Mouse (Mus musculus): Measurements from ENCODE around the gene Fam20c. TPM values are rescaled to one million over a fixed set of nuclear protein-coding genes. Genes with fewer than 3 reads are reported as not detected.

The Fam20c gene
- 10 to 100 TPM; 13.6 to 31.5 TPM for total RNA-seq (2021)
- long read RNA-seq, experiment 1, transcript Fam20c-201 (10 exons, 3,582 nt), result major isoform, 42 of 46 reads
- long read RNA-seq, experiment 1, partial matches to known transcripts, result 1 of 46 reads
- long read RNA-seq, experiment 1, other reads (novel, unspliced or antisense), result 3 of 46 reads
- long read RNA-seq, experiment 2, transcript Fam20c-201 (10 exons, 3,582 nt), result major isoform, 56 of 60 reads
- long read RNA-seq, experiment 2, partial matches to known transcripts, result 2 of 60 reads
- long read RNA-seq, experiment 2, other reads (novel, unspliced or antisense), result 1 of 60 reads

DNA sequence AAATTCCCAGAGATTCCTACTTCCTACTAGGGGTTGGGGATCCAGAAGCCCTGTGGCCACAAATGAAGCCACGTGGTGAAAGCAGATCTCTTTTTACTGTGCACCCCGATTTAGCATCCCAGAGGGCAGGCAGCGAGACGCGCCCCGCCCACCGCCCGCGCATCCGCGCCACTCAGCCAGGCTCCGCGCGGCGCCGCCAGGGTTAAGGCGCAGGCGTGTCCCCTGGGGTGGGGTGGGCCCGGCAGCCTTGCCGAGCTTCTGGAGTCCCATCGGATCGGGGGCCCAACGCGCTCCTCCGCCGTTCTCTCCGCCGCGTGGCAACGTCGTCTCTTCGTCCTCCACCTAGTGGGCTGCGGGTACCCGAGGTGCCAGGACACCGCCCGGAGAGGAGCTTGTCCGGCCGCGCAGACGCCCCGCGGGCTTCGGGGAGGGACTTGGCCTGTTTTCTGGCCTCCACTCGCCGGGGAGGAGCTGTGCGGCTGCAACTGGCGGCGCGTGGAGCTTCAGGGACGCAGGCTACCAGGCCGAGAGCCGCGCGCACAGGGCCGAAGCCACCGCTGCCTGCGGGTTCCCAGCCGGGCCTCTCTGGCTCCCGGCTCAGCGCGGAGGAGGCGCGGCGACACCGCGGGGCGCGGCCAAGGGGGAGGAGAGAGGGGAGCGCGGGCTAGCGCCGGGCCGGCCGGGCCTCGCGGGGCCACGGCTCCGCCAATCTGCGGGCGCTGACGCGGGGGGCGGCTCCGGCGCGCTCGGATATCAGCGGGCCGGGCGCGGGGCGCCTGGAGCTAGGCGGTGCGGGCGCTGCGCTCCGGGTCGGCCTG lies at the start of gene Fam20c:
TSS of gene Fam20c (plus strand) at position 212 of the 818 bp plus-strand sequence.
- intact Hi-C loops (cut with DNase I; ENCODE audit: low total_unique reads), result no loop called here
- DNase-seq, result peak; percentile 90

DNA sequence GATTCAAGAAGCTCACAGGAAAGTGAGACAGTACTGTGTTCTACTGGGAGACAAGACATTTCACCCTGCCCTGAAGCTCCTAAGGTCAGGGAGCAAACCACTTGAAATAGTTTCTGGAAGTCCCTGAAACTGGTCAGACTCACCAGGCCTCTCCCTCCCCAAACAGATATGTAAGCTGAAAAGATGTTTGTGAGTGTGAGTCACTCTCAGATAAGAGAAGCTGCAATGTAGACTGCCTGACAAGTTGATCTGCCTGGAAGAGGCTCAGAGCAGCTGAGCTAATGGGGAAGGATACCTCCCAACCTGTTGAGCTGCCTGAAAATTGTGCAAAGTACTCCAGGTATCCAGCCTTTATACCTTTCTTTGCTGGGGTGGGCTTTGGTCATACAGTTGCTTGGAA lies 46.9 kb upstream of the Fam20c start:
- no peak for DNase-seq

DNA sequence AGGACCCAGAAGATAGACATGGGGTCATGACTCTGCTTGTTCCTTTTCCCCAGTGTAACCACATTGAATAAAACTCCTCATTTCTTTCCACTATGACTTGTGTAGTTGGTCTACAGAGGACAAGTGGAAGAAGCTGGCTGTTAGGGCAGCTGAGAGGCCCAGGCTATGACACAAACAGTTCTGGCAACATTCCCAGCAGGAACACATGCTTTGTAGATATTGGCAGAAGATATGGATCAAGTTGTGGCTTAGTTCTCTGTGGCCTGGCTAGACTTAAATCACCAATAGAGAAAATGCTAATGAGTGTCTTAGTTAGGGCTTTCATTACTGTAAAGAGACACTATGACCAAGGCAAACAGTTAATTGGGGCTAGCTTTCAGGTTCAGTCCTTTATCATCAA lies 45.7 kb upstream of the Fam20c start:
- DNase-seq, result no peak
- intact Hi-C loops (cut with DNase I; ENCODE audit: low total_unique reads), result no loop called here

More for the DNA sequence above, 46.9 kb upstream of the Fam20c start:
- intact Hi-C loops (cut with DNase I; ENCODE audit: low total_unique reads), result no loop called here

DNA sequence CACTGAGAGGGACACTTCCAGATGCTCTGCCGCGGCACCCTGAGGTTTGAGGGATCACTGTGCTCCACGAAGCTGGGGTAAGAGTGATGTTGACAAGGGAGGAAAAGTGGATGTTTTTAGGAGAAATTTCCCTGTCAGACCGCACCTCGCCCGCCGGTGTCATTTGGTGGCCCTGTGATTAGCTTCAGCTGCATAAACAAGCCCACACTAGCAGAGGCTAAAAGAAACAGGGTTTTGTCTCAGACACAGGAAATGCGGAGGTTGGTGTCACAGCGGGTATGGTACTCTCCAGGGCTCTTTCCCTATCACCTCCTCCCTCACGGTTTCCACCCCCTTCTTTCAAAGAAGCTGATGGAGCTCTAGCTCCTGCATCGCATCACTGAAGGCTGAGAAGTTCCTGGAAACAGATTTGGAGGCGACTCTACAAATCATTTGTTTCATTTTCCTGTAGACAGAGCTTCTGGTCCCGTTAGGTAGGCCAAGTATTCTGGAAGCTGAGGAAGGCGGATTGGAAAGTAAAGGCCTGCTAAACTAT lies 38.7 kb upstream of the Fam20c start:
- no peak for DNase-seq
- intact Hi-C loops (cut with DNase I; ENCODE audit: low total_unique reads), result no loop called here

DNA sequence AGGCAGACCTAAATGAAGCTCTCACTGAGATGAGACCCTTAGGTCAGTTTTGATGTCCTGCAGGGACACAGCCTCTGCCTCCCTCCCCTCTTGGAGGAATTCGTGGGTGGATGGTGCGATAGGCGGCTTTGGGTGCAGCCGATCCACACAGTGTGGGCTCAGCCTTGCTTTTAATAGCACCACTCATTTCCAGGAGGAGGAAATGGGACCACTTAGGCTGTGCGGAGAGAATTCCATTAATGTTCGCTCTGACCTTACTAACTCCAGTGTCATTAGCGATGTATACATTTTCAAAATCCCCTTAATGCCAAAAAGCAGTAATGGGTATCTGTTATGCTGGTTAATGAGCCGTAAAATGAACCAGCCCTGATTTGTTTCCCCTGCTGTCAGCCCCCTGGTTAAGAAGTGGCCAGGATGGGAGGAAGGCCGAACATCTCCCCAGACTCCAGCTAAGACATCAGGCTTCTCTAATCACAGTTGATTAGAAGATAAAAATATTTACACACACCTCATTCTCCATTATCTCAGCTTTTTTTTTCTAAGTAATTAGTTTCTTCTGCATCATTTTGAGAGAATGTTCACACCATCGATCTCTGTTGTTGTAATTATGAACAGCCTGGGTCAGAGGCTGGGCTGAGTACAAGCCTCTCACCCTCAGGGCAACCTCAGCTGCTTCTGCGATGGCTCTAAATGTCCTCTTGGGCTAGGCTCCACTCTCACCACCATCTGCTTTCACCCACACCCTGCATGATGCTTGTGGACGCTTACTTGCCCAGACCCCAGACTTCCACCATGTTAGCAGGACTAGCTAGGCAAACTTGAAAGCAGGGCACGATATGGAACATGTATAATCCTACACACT lies 33.8 kb upstream of the Fam20c start:
- DNase-seq, result no peak
- intact Hi-C loops (cut with DNase I; ENCODE audit: low total_unique reads), result no loop called here

DNA sequence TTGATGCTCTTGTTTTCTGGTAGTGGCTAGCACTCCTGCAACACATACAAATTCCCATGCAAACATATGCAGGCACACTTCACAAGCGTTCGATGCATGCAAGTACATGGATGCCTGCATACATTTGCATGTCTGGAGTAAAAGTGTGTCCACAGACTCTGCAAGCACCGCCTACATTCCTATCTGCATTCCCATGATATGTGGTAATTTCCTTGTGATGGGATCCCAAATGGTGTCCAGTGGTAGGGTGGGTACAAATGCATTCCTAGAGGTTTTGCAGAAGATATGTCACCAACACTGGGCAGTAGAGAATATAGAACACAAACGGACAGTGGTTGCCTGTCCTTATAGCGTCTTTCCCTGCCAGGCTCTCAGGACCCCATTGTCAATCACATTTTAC lies 29.9 kb upstream of the Fam20c start:
- intact Hi-C loops (cut with DNase I; ENCODE audit: low total_unique reads), result no loop called here
- DNase-seq, result no peak

DNA sequence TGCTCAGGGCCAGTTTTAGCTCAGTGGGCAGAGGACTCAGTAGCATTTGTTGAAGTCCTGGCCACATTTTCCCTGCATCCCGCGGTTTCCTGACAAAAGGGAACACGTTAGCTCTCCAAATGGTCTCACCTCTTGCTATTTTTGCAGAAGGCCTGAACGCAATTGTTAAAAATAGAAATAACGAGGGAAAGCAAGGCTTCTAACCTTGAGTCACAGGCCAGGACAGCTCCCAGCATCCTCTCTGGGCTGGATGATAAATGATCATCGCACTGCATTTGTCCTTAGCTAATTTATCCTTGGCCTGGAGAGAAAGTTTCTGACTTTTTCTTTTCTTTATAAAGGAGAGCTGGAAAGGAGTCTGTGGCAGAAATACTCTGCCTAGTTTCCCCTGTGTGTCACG lies 29.2 kb upstream of the Fam20c start:
- intact Hi-C loops (cut with DNase I; ENCODE audit: low total_unique reads), result no loop called here
- no peak for DNase-seq

DNA sequence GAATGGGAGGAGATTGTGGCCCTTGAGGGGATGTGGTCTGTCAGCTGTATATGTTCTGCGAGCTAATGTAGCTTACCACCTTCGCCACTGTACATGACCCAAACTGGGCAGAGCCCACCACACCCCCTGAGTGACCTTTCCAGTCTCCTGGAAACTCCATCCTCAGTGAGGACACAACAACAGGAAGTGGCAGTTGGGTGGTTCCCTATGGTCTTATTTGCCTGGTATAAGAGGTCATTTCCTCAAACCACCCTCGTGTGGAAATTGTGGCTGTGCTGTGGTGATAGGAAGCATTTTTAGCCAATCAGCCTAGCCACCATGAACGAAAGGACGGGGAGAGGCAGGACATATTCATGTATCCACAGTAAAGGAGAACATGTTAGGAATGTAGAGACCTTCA lies 23.5 kb upstream of the Fam20c start:
- intact Hi-C loops (cut with DNase I; ENCODE audit: low total_unique reads), result no loop called here

DNA sequence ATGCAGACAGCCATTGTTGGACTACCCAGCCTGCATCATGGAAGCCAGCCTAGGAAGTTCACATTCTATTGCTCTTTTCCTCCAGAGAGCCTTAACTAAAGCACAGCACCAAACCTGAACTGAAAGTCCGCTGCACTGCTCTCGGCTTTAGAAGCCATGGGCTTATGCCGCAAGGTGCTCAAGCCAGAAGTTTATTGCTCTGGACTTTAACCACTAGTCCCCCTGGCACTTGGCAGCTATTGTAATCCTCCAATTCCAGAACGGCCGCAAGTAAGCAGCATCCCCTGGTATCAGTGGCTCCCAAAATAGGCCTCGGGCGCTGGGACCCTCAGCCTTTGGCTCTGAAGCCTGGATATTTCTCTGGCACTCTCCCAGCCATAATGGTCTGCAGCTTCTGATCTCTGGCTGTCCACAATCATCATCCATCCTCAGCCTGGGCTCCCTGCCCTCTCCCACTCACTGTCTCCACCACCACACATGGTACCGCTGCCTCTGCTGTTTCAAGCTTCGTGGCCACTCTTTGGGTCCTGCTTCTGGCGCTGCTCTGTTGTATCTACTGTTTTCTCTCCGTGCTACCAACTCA lies 20.9 kb upstream of the Fam20c start:
- intact Hi-C loops (cut with DNase I; ENCODE audit: low total_unique reads), result no loop called here
- no peak for DNase-seq

More for the DNA sequence above, 23.5 kb upstream of the Fam20c start:
- DNase-seq, result no peak

DNA sequence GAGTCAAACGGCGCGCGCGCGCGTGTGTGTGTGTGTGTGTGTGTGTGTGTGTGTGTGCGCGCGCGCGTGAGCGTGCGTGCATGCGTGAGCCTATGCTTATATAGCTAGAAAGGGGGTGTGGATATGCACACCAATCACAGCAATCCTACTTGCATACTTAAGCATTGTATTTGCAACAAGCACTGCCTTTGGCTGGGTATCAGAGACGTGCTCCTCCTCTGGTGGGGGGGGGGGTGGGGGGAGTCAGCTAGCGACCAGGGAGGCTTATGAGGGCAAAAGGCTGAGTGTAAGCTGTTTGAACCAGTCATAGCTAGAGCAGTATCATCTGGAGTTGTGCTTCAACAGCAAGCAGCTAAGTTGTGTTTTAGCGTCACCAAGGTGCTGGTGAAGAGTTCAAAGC lies 20.3 kb upstream of the Fam20c start:
- intact Hi-C loops (cut with DNase I; ENCODE audit: low total_unique reads), result no loop called here
- no peak for DNase-seq

DNA sequence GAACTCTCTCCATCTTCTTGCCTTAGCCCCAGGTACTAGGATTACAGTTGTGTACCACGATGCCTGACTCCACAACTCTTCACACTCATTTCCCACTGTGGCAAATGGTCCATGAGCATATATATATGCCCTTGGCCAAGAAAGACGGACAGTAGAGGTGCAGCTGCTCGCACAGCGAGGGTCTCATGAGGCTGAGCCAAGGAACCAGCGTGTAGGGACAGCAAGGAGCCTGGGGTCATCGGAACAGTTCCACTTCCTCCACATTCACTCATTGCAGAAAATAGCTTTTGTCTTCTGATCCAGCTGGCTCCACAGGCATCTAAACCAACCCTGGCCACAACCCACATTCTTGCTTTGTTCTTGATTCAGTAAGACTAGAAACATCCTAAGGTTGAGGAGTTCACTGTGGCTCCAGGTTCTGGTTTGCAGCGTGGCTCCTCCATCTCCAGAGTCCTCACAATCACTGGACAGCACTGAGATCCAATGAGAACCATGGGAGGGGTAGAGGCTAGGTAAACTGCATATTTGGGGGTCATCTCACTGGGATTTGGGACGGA lies 19.0 kb upstream of the Fam20c start:
- no peak for DNase-seq
- intact Hi-C loops (cut with DNase I; ENCODE audit: low total_unique reads), result no loop called here

DNA sequence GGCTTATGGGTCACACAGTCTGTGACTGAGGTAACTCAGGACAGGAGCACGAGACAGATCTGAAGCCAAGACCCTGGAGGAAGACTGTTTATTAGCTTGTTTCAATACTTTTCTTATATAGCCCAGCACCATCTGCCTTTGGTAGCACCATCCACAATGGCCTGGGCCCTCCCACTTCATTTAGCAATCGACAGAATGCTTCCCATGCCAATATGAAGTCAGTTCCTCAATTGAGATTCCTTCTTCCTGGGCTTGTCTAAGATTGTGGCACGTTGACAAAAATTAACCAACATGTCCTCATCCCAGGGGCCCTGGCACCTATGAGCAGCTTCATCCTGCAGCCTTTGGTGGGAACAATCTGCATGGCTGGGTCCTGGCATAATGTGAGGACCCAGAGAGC lies 14.2 kb upstream of the Fam20c start:
- intact Hi-C loops (cut with DNase I; ENCODE audit: low total_unique reads), result no loop called here
- no peak for DNase-seq

DNA sequence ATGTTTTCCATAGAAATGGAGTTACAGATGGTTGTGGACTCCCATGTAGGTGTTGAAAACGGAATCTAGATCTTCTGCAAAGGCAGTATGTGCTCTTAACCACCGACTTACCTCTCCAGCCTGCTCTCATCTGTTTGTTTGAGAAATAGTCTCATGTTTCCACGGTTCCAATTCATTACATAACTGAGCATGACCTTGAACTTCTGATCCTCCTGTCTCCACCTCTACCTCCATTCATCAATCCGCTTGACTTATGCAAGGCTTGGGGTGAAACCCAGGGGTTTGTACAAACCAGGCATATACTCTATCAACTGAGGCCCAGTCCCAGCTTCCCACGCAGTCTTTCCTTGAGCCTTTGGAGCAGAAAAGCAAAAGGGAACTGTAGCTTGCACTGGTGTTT lies 12.8 kb upstream of the Fam20c start:
- intact Hi-C loops (cut with DNase I; ENCODE audit: low total_unique reads), result no loop called here
- no peak for DNase-seq

DNA sequence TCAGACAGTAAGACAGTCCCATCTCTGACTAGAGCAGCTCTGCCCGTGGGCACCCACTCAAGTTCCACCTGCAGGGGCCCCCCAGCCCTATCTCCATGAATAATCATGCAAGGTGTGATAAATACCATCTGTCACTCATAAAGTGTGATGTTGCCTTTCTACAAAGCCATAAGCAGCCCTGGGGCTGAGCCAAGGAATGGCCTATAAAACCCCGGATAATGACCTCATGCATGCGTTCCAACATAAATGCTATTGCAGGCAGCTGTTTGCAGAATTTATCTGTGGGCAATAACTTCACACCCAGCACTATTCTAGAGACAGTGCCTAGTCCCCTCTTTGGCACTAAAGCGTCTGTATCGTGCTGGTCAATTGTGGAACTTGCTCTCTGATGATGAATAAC lies 12.0 kb upstream of the Fam20c start:
- DNase-seq, result no peak
- intact Hi-C loops (cut with DNase I; ENCODE audit: low total_unique reads), result no loop called here

DNA sequence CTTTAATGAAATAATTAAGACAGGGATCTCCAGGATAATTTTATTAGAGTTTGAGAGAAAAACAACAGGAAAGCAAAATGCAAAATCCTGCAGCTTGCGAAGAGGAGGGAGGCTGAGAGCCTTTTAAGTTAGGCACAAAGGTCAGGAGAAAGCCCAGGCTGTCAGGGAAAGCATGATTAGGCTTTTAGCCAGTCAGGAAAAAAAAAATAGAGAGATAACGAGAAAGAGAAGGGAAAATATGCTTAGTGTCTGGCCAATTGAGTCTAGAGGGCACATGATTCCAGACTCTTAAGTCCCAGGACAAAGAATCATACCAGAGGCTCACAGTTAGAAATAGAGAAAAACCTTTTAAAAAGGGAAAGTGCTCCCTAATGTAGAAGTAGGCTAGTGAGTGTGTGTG lies 10.7 kb upstream of the Fam20c start:
- intact Hi-C loops (cut with DNase I; ENCODE audit: low total_unique reads), result no loop called here
- no peak for DNase-seq

DNA sequence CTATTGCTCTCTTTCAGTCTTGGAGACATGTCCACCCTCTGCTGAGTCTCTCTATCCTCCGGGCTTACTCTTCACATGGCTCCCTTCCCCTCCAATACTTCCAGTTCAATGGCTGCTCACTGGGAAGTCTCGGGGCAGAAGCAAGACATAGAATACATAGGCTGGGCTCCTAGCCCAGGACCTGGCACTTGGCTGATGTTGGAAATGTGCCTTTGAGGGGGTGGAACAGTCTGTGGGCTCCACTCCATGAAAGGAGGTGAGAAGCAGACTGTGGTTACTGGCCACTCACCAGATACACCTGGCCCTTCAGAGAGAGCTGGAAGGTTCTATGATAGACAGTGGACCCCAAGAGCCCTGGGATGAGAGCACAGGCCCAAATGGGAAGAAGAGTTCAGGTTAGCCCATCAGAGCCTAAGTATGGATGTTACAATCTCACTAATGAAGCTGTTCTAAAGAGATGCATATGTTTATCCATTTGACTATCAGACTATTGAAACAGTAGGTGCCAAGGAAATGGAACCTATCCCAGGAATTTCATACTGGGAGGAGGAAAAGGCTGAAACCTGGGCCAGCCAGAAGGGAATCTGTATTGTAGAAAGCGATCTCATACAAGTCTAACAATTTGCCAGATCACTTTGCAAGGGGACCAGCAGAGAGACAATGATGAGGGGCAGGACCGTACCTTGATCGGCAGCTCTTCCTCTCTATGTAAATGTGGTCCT lies 8.8 kb upstream of the Fam20c start:
- intact Hi-C loops (cut with DNase I; ENCODE audit: low total_unique reads), result no loop called here
- no peak for DNase-seq

DNA sequence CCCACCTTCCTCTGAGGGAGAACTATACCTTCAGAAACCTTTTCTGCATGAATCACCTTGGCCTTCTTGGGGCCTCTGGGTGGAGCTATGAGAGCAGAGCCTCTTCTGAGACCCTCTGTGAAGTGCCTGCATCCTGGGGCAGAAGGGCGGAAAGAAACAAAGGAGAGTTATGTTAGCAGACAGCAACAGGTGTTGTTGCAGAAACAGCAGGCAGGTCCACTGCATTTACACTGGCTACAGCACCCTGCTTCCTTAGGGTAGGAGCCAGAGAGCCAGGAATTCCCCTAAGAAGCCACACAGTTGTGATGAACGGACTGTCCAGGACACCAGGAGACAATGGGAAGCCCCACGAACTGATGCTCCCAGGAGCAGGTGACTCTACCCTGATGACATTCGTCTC lies 1.0 kb upstream of the Fam20c start:
- intact Hi-C loops (cut with DNase I; ENCODE audit: low total_unique reads), result no loop called here
- DNase-seq, result no peak

DNA sequence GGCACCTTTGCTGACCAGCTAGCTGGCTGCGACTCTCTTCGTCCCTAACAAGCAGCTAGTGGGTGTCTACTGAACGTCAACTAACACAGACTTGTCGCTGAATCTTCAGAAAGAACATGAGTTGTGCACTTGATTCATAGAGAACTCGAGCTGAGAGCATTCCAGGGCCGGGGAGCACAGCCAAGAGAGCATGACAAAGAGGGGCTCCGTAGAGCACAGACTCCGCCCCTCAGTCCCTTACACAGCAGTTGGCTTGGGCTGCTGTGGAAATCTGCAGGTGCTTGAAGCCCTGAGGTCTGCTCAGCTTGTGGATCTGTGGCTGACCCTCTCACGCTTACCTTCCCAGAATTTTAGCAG lies 390 bp upstream of the Fam20c start:
- intact Hi-C loops (cut with DNase I; ENCODE audit: low total_unique reads), result no loop called here
- DNase-seq, result peak; percentile 49

DNA sequence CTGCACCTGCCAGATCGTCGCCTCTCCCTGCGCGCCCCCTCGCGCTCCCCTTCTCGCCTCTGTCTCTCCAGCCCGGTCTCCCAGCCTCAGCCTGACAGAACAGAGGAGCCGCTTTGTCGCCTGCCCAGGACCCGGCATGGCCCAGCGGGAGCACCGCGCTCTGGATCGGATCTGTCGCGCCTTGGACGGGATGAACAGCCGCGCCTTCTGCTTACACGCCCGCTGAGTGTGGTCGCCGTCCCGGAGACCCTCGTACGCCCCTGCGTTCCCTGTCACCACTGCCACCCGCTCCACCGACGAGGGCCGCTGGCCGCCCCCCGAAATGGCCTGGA lies 773 bp downstream of the Fam20c start:
- DNase-seq, result no peak
- intact Hi-C loops (cut with DNase I; ENCODE audit: low total_unique reads), result no loop called here

All from gastrocnemius, postnatal 14 days (tissue).